Mouse (Mus musculus): Measurements from ENCODE around the gene Runx1. TPM values are rescaled to one million over a fixed set of nuclear protein-coding genes. Genes with fewer than 3 reads are reported as not detected.

Gene Runx1
- 1.9 TPM for polyA plus RNA-seq (2014; fragmentation: Illumina TruSeq; extraction: RNeasy Lipid Tissue Mini Kit (QIAGEN cat#74804); ENCODE audit: low read depth, low replicate concordance)

DNA sequence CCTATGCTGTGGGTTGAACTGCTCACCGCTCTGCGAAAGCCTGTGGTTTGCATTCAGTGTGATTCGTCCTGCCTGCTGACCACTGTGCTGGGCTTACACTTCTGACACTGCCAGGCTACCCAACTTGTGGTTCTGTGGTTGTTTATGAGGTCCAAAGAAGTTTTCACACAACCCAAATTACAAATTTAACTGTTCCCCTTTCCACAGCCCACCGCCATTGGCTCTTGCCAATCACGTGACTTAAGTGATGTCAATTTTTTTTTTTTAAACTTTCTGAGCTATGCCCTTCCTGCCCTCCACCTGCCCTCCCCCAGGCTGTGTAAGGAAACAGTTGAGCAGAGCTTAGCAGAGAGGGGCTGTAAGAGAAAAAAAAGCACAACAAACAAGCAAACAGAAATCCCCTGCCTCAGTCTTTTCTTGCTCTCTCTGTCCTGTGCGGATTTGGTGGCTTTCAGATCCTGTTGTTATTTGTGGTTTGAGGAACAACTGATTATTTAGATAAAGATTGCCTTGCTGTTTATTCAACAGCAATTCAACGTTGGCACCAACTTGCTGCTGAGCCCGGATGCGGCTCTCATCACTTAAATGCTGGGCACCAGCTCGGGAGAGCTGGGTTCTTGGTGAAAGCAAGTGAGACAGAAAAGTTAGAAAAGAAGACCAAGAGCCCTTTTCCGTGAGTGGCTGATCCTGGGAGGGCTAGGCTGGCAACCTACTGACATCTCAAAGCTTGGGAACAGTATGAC, at the start of gene Runx1:
TSS of gene Runx1 (minus strand) at position 242 of the 743 bp plus-strand sequence.

Data from kidney, adult 10 weeks (tissue).